Mouse (Mus musculus): ENCODE measurements around the gene Opn1mw. TPM values are rescaled to one million over a fixed set of nuclear protein-coding genes. Genes with fewer than 3 reads are reported as not detected.
A peak's percentile ranks its signal among the peaks of the same experiment; 100 is the strongest.
"Not testable (repeated sequence)": the region's sequence is repeated elsewhere in the genome, so short reads cannot be mapped to it uniquely, and the experiment has no call there.

The Opn1mw gene
- total and polyA plus RNA-seq, 2 experiments from 2014 or later = not detected

- H3K27ac ChIP-seq (ENCODE audit: low read depth, low read length) = no peak overlapping the region
- H3K9me3 ChIP-seq (ENCODE audit: low read length) = no peaks in the 10 kb centered on the region
- WGBS = 54% methylated on average over 3 of the region's 3 CpGs
- no peaks in the 10 kb centered on the region for H3K27me3 ChIP-seq (ENCODE audit: insufficient read depth, low read length)
- no peaks in the 10 kb centered on the region for H3K4me1 ChIP-seq (ENCODE audit: insufficient read depth)
- H3K4me2 ChIP-seq (ENCODE audit: low read depth) = no peak overlapping the region
- ATAC-seq = no peak
- H3K36me3 ChIP-seq (ENCODE audit: insufficient read depth) = no peaks in the 10 kb centered on the region
- no peak overlapping the region for H3K9ac ChIP-seq
- TF ChIP-seq CTCF (IDR thresholded peaks at IDR 0.05; ENCODE audit: low read depth) = no peak
- DNase-seq = no peak
- no peak overlapping the region for H3K4me3 ChIP-seq (ENCODE audit: low read depth, low read length)
These were observed 18.5 kb upstream of the Opn1mw start for GRCm38 (mm10) chrX:74108747-74109146.

GRCm38 (mm10) chrX:74114036-74114435, 13.2 kb upstream of the Opn1mw start:
- no peak overlapping the region for H3K9ac ChIP-seq

GRCm38 (mm10) chrX:74115511-74115910, 11.8 kb upstream of the Opn1mw start:
- no peaks in the 10 kb centered on the region for H3K27me3 ChIP-seq (ENCODE audit: insufficient read depth, low read length)
- peak; percentile 62 for DNase-seq
- TF ChIP-seq CTCF (IDR thresholded peaks at IDR 0.05; ENCODE audit: low read depth) = peak; percentile 64
- no peak overlapping the region for H3K9ac ChIP-seq
- H3K4me1 ChIP-seq (ENCODE audit: insufficient read depth) = no peaks in the 10 kb centered on the region
- peak; percentile 85 for ATAC-seq
- peak overlapping the region; percentile 24; the same call in 1 of the 2 replicates for H3K4me2 ChIP-seq (ENCODE audit: low read depth)
- H3K27ac ChIP-seq (ENCODE audit: low read depth, low read length) = no peak overlapping the region
- no peaks in the 10 kb centered on the region for H3K9me3 ChIP-seq (ENCODE audit: low read length)
- peak overlapping the region; percentile 24 for H3K4me3 ChIP-seq (ENCODE audit: low read depth, low read length)
- no peaks in the 10 kb centered on the region for H3K36me3 ChIP-seq (ENCODE audit: insufficient read depth)
- WGBS = 25% methylated on average over 10 of the region's 10 CpGs

More at GRCm38 (mm10) chrX:74114036-74114435, 13.2 kb upstream of the Opn1mw start:
- Histone ChIP-seq H3K4me1 (ENCODE audit: insufficient read depth) (no peaks in the 10 kb centered on the region), H3K9me3 (ENCODE audit: low read length) (no peaks in the 10 kb centered on the region), H3K36me3 (ENCODE audit: insufficient read depth) (no peaks in the 10 kb centered on the region), H3K4me2 (ENCODE audit: low read depth) (no peak overlapping the region), H3K27me3 (ENCODE audit: insufficient read depth, low read length) (no peaks in the 10 kb centered on the region), H3K27ac (ENCODE audit: low read depth, low read length) (no peak overlapping the region), H3K4me3 (ENCODE audit: low read depth, low read length) (no peak overlapping the region)
- ATAC-seq (no peak), DNase-seq (no peak)
- no peak for TF ChIP-seq CTCF (IDR thresholded peaks at IDR 0.05; ENCODE audit: low read depth)

- no peak overlapping the region for H3K4me3 ChIP-seq (ENCODE audit: low read depth, low read length)
- no peak overlapping the region for H3K4me2 ChIP-seq (ENCODE audit: low read depth)
- TF ChIP-seq CTCF (IDR thresholded peaks at IDR 0.05; ENCODE audit: low read depth) = no peak
- no peaks in the 10 kb centered on the region for H3K36me3 ChIP-seq (ENCODE audit: insufficient read depth)
- H3K9me3 ChIP-seq (ENCODE audit: low read length) = no peaks in the 10 kb centered on the region
- no peaks in the 10 kb centered on the region for H3K4me1 ChIP-seq (ENCODE audit: insufficient read depth)
- H3K27ac ChIP-seq (ENCODE audit: low read depth, low read length) = no peak overlapping the region
- H3K9ac ChIP-seq = no peak overlapping the region
- no peaks in the 10 kb centered on the region for H3K27me3 ChIP-seq (ENCODE audit: insufficient read depth, low read length)
- WGBS = 60% methylated on average over 2 of the region's 2 CpGs
- ATAC-seq (no peak), DNase-seq (no peak)
These were observed 2.3 kb upstream of the Opn1mw start for GRCm38 (mm10) chrX:74124975-74125374.

DNA sequence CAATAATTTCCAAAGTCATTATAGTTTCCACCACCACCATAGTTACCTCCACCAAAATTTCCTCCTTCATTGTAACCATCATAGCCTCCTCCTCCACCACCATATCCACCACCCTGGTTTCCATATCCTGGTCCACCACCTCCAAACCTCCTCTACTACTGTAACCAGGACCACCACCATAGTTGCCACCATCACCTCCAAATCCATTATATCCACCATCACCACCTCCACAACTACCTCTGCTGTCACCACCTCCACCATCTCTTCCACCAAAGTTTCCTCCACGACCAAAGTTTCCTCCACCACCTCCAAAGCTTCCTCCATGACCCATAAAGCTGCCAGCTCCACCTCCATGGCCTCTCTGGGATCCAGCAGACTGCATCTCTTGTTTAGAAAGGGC, 8.0 kb downstream of the Opn1mw start, which contains the start of gene Mecp2:
Gene Mecp2, minus strand, starts transcription at position 101 of the 400 bp plus-strand sequence.
- DNase-seq = not testable (repeated sequence)

DNA sequence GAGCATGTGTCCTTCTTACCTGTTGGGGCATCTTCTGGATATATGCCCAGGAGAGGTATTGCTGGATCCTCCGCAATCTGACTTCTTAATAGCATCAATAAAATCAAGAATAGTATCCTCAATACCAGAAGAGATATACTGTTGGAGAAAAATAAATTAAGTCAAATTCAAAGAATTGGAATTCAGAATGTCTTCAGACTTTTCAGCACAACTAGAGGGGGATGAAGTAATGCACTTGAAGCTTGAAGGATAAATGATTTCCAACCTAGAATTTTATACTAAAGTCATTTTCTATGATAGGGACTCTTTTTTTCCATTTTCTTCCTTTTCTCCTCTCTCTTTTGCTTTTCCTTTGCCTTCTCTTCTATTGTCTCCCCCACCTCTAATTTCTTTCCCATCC, 40.5 kb downstream of the Opn1mw start, which contains the start of gene Tex28:
Gene Tex28, minus strand, starts transcription at position 101 of the 400 bp plus-strand sequence.
- ATAC-seq (no peak), DNase-seq (no peak)
- Histone ChIP-seq H3K27ac (ENCODE audit: low read depth, low read length) (no peak within 1 kb of the TSS), H3K36me3 (ENCODE audit: insufficient read depth) (no peaks in the 10 kb centered on the region), H3K4me1 (ENCODE audit: insufficient read depth) (no peaks in the 10 kb centered on the region), H3K4me3 (ENCODE audit: low read depth, low read length) (no peak within 1 kb of the TSS), H3K4me2 (ENCODE audit: low read depth) (no peak within 1 kb of the TSS), H3K27me3 (ENCODE audit: insufficient read depth, low read length) (no peaks in the 10 kb centered on the region), H3K9me3 (ENCODE audit: low read length) (no peaks in the 10 kb centered on the region), H3K9ac (no peak within 1 kb of the TSS)
- 87% methylated on average over 1 of the region's 1 CpGs for WGBS
- no peak for TF ChIP-seq CTCF (IDR thresholded peaks at IDR 0.05; ENCODE audit: low read depth)

More for the DNA sequence above, 8.0 kb downstream of the Opn1mw start, which contains the start of gene Mecp2:
- not testable (repeated sequence) for H3K4me1 ChIP-seq (ENCODE audit: insufficient read depth); H3K4me3 ChIP-seq (ENCODE audit: low read depth, low read length); H3K9ac ChIP-seq; H3K27me3 ChIP-seq (ENCODE audit: insufficient read depth, low read length); H3K27ac ChIP-seq (ENCODE audit: low read depth, low read length); H3K4me2 ChIP-seq (ENCODE audit: low read depth); H3K36me3 ChIP-seq (ENCODE audit: insufficient read depth); H3K9me3 ChIP-seq (ENCODE audit: low read length); ATAC-seq
- WGBS = 21% methylated on average over 1 of the region's 1 CpGs

DNA sequence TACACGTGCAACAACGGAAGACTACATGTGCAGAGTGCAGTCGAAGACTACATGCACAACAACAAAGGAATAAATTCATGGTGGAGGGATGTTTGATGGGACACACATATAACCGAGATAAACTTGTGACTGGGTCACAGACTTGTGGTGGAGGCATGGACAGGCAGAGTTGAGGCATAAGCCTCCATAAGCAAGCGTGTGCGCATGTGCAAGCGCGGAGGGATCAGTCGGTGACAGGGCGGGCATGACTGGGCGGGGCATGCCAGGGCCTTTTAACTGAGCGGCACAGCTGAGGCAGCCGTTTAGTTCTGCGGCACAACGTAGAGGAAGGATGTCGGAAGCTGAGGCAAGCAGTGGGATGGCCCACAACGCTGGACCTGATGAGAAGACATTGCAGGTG, 49.7 kb downstream of the Opn1mw start, which contains the start of gene Tktl1:
Gene Tktl1, plus strand, starts transcription at position 301 of the 400 bp plus-strand sequence.
- Histone ChIP-seq H3K9ac (no peak within 1 kb of the TSS), H3K27me3 (ENCODE audit: insufficient read depth, low read length) (no peaks in the 10 kb centered on the region), H3K36me3 (ENCODE audit: insufficient read depth) (no peaks in the 10 kb centered on the region), H3K4me3 (ENCODE audit: low read depth, low read length) (no peak within 1 kb of the TSS), H3K4me1 (ENCODE audit: insufficient read depth) (no peaks in the 10 kb centered on the region), H3K27ac (ENCODE audit: low read depth, low read length) (no peak within 1 kb of the TSS), H3K4me2 (ENCODE audit: low read depth) (no peak within 1 kb of the TSS), H3K9me3 (ENCODE audit: low read length) (no peaks in the 10 kb centered on the region)
- 92% methylated on average over 17 of the region's 17 CpGs for WGBS
- TF ChIP-seq CTCF (IDR thresholded peaks at IDR 0.05; ENCODE audit: low read depth) = no peak
- DNase-seq = no peak
- no peak for ATAC-seq

Other genes starting within 250 kb of the Opn1mw start
- gene Avpr2, start 235.4 kb upstream of the Opn1mw start, total RNA-seq (2014; rRNA removed) = not detected in 2 replicates
- not detected in 2 replicates for gene Avpr2, start 235.4 kb upstream of the Opn1mw start, polyA plus RNA-seq (2015; fragmentation: Nextera tagmentation; extraction: Ambion mirVana)
- gene L1cam, start 231.4 kb upstream of the Opn1mw start, total RNA-seq (2014; rRNA removed) = 225 and 256 TPM in 2 replicates
- 75.9 and 100 TPM in 2 replicates for gene L1cam, start 231.4 kb upstream of the Opn1mw start, polyA plus RNA-seq (2015; fragmentation: Nextera tagmentation; extraction: Ambion mirVana)
- gene Arhgap4, start 205.6 kb upstream of the Opn1mw start, total RNA-seq (2014; rRNA removed) = 2.0 and 4.8 TPM in 2 replicates
- 1.1 and 1.6 TPM in 2 replicates for gene Arhgap4, start 205.6 kb upstream of the Opn1mw start, polyA plus RNA-seq (2015; fragmentation: Nextera tagmentation; extraction: Ambion mirVana)
- 68.9 and 71.2 TPM in 2 replicates for gene Naa10, start 205.5 kb upstream of the Opn1mw start, total RNA-seq (2014; rRNA removed)
- gene Naa10, start 205.5 kb upstream of the Opn1mw start, polyA plus RNA-seq (2015; fragmentation: Nextera tagmentation; extraction: Ambion mirVana) = 92.1 and 100 TPM in 2 replicates
- 4.9 and 13.1 TPM in 2 replicates for gene Renbp, start 196.6 kb upstream of the Opn1mw start, total RNA-seq (2014; rRNA removed)
- 11.7 and 12.4 TPM in 2 replicates for gene Renbp, start 196.6 kb upstream of the Opn1mw start, polyA plus RNA-seq (2015; fragmentation: Nextera tagmentation; extraction: Ambion mirVana)
- 69.7 and 102 TPM in 2 replicates for gene Hcfc1, start 161.1 kb upstream of the Opn1mw start, total RNA-seq (2014; rRNA removed)
- gene Hcfc1, start 161.1 kb upstream of the Opn1mw start, polyA plus RNA-seq (2015; fragmentation: Nextera tagmentation; extraction: Ambion mirVana) = 23.1 and 30.8 TPM in 2 replicates
- 41.9 and 63.7 TPM in 2 replicates for gene Irak1, start 103.5 kb upstream of the Opn1mw start, total RNA-seq (2014; rRNA removed)
- gene Irak1, start 103.5 kb upstream of the Opn1mw start, polyA plus RNA-seq (2015; fragmentation: Nextera tagmentation; extraction: Ambion mirVana) = 21.0 and 28.0 TPM in 2 replicates
- gene Mecp2, start 7.9 kb downstream of the Opn1mw start, total RNA-seq (2014; rRNA removed) = 56.7 and 80.9 TPM in 2 replicates
- gene Mecp2, start 7.9 kb downstream of the Opn1mw start, polyA plus RNA-seq (2015; fragmentation: Nextera tagmentation; extraction: Ambion mirVana) = 11.4 and 12.4 TPM in 2 replicates
- gene Tex28, start 40.4 kb downstream of the Opn1mw start, total RNA-seq (2014; rRNA removed) = not detected in 2 replicates
- not detected in 2 replicates for gene Tex28, start 40.4 kb downstream of the Opn1mw start, polyA plus RNA-seq (2015; fragmentation: Nextera tagmentation; extraction: Ambion mirVana)
- not detected in 2 replicates for gene Tktl1, start 49.8 kb downstream of the Opn1mw start, total RNA-seq (2014; rRNA removed)
- 0.06 TPM in 1 of 2 replicates, not detected in the other for gene Tktl1, start 49.8 kb downstream of the Opn1mw start, polyA plus RNA-seq (2015; fragmentation: Nextera tagmentation; extraction: Ambion mirVana)
- 327 and 336 TPM in 2 replicates for gene Flna, start 122.4 kb downstream of the Opn1mw start, total RNA-seq (2014; rRNA removed)
- 35.5 and 45.1 TPM in 2 replicates for gene Flna, start 122.4 kb downstream of the Opn1mw start, polyA plus RNA-seq (2015; fragmentation: Nextera tagmentation; extraction: Ambion mirVana)
- 51.6 and 73.2 TPM in 2 replicates for gene Emd, start 127.2 kb downstream of the Opn1mw start, total RNA-seq (2014; rRNA removed)
- gene Emd, start 127.2 kb downstream of the Opn1mw start, polyA plus RNA-seq (2015; fragmentation: Nextera tagmentation; extraction: Ambion mirVana) = 16.9 and 21.0 TPM in 2 replicates
- 2,018 and 2,171 TPM in 2 replicates for gene Rpl10, start 143.3 kb downstream of the Opn1mw start, total RNA-seq (2014; rRNA removed)
- 467 and 512 TPM in 2 replicates for gene Rpl10, start 143.3 kb downstream of the Opn1mw start, polyA plus RNA-seq (2015; fragmentation: Nextera tagmentation; extraction: Ambion mirVana)
- gene Taz, start 154.4 kb downstream of the Opn1mw start, total RNA-seq (2014; rRNA removed) = 54.5 and 80.6 TPM in 2 replicates
- gene Taz, start 154.4 kb downstream of the Opn1mw start, polyA plus RNA-seq (2015; fragmentation: Nextera tagmentation; extraction: Ambion mirVana) = 45.7 and 58.1 TPM in 2 replicates
- 1.3 and 2.2 TPM in 2 replicates for gene Dnase1l1, start 154.9 kb downstream of the Opn1mw start, total RNA-seq (2014; rRNA removed)
- gene Dnase1l1, start 154.9 kb downstream of the Opn1mw start, polyA plus RNA-seq (2015; fragmentation: Nextera tagmentation; extraction: Ambion mirVana) = 3.1 and 3.4 TPM in 2 replicates
- gene Atp6ap1, start 169.6 kb downstream of the Opn1mw start, total RNA-seq (2014; rRNA removed) = 215 and 250 TPM in 2 replicates
- 260 and 318 TPM in 2 replicates for gene Atp6ap1, start 169.6 kb downstream of the Opn1mw start, polyA plus RNA-seq (2015; fragmentation: Nextera tagmentation; extraction: Ambion mirVana)
- gene Gdi1, start 177.5 kb downstream of the Opn1mw start, total RNA-seq (2014; rRNA removed) = 457 and 498 TPM in 2 replicates
- gene Gdi1, start 177.5 kb downstream of the Opn1mw start, polyA plus RNA-seq (2015; fragmentation: Nextera tagmentation; extraction: Ambion mirVana) = 761 and 979 TPM in 2 replicates
- 16.2 and 16.8 TPM in 2 replicates for gene Fam50a, start 185.6 kb downstream of the Opn1mw start, total RNA-seq (2014; rRNA removed)
- 49.6 and 64.3 TPM in 2 replicates for gene Fam50a, start 185.6 kb downstream of the Opn1mw start, polyA plus RNA-seq (2015; fragmentation: Nextera tagmentation; extraction: Ambion mirVana)
- gene Plxna3, start 201.6 kb downstream of the Opn1mw start, total RNA-seq (2014; rRNA removed) = 109 and 143 TPM in 2 replicates
- gene Plxna3, start 201.6 kb downstream of the Opn1mw start, polyA plus RNA-seq (2015; fragmentation: Nextera tagmentation; extraction: Ambion mirVana) = 17.7 and 22.9 TPM in 2 replicates
- 62.5 and 67.3 TPM in 2 replicates for gene Lage3, start 226.2 kb downstream of the Opn1mw start, total RNA-seq (2014; rRNA removed)
- gene Lage3, start 226.2 kb downstream of the Opn1mw start, polyA plus RNA-seq (2015; fragmentation: Nextera tagmentation; extraction: Ambion mirVana) = 68.7 and 80.4 TPM in 2 replicates
- 39.5 and 47.0 TPM in 2 replicates for gene Ubl4a, start 245.8 kb downstream of the Opn1mw start, total RNA-seq (2014; rRNA removed)
- 73.9 and 77.4 TPM in 2 replicates for gene Ubl4a, start 245.8 kb downstream of the Opn1mw start, polyA plus RNA-seq (2015; fragmentation: Nextera tagmentation; extraction: Ambion mirVana)
- gene Slc10a3, start 245.9 kb downstream of the Opn1mw start, total RNA-seq (2014; rRNA removed) = 6.5 and 6.6 TPM in 2 replicates
- 4.6 and 4.8 TPM in 2 replicates for gene Slc10a3, start 245.9 kb downstream of the Opn1mw start, polyA plus RNA-seq (2015; fragmentation: Nextera tagmentation; extraction: Ambion mirVana)

All from forebrain, postnatal 0 days (tissue).